Mouse (Mus musculus) heart, embryonic 10.5 days (tissue): ENCODE results near the gene Zfp84. TPM values are rescaled to one million over a fixed set of nuclear protein-coding genes. Genes with fewer than 3 reads are reported as not detected.
A peak's percentile ranks its signal among the peaks of the same experiment; 100 is the strongest.

ENCODE experiments used
- DNase-seq: peaks from one replicate; pipeline ENCODE4 v3.0.0-alpha.2; 2017; ENCODE audit warnings: low spot score
- H3K27ac ChIP-seq: fragments of 300-500 bp; sonication (generic); 2 replicates; pipeline ENCODE4 v1.5.1; 2016; ENCODE audit warnings: mild to moderate bottlenecking
- H3K27me3 ChIP-seq: fragments of 300-500 bp; sonication (generic); 2 replicates; pipeline ENCODE4 v1.6.1; 2016; ENCODE audit warnings: mild to moderate bottlenecking; ENCODE audit not compliant: poor library complexity, insufficient read depth, severe bottlenecking
- H3K36me3 ChIP-seq: fragments of 300-500 bp; sonication (generic); 2 replicates; pipeline ENCODE4 v1.6.1; 2016; ENCODE audit warnings: mild to moderate bottlenecking, moderate library complexity
- H3K4me1 ChIP-seq: fragments of 300-500 bp; sonication (generic); 2 replicates; pipeline ENCODE4 v1.6.1; 2016; ENCODE audit warnings: mild to moderate bottlenecking
- H3K4me3 ChIP-seq: fragments of 300-500 bp; sonication (generic); 2 replicates; pipeline ENCODE4 v1.5.1; 2016; ENCODE audit warnings: mild to moderate bottlenecking, moderate library complexity
- H3K9me3 ChIP-seq: fragments of 300-500 bp; sonication (generic); 2 replicates; pipeline ENCODE4 v1.6.1; 2016; ENCODE audit warnings: mild to moderate bottlenecking, moderate library complexity
- WGBS: fragments of 180-500 bp; shearing (Covaris S2); methylation state at CpG from one replicate; pipeline ENCODE4 v1.1.7; 2016; 5-methylcytosine and 5-hydroxymethylcytosine counted together
- polyA plus RNA-seq: library from polyadenylated mRNA; unstranded; fragments of >200 nt; fragmentation: Nextera tagmentation; extraction: Ambion mirVana; gene quantifications from 2 replicates; pipeline ENCODE4 v1.2.1, GENCODE M21; 2016

Gene Zfp84
- polyA plus RNA-seq, 1 experiment from 2014 or later, result 9.8 TPM

DNA sequence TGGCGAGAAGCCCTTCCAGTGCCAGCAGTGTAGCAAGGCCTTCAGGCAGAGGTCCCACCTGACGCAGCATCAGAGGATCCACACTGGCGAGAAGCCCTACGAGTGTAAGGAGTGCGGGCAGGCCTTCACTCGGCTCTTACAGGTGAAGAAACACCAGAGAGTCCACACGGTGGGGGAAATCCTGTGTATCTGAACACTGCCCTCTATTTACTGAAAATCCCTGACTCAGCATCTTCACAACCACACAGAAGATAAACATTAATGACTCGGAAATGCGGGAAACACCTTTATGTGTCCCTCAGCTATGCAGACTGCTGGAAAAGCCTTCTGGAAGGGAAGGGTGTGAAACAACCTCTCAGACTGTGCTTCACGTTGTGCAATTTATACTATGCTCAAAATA, 9.0 kb downstream of the Zfp84 start:
- Histone ChIP-seq H3K4me1 (no peaks in the 10 kb centered on the region), H3K36me3 (peaks cover 72% of the 10 kb centered on the region), H3K4me3 (no peak overlapping the region), H3K9me3 (peaks cover 7% of the 10 kb centered on the region; the same call in 1 of the 2 replicates), H3K27me3 (no peaks in the 10 kb centered on the region), H3K27ac (no peak overlapping the region)
- peak; percentile 61 for DNase-seq
- 94% methylated on average over 10 of the region's 10 CpGs for WGBS

DNA sequence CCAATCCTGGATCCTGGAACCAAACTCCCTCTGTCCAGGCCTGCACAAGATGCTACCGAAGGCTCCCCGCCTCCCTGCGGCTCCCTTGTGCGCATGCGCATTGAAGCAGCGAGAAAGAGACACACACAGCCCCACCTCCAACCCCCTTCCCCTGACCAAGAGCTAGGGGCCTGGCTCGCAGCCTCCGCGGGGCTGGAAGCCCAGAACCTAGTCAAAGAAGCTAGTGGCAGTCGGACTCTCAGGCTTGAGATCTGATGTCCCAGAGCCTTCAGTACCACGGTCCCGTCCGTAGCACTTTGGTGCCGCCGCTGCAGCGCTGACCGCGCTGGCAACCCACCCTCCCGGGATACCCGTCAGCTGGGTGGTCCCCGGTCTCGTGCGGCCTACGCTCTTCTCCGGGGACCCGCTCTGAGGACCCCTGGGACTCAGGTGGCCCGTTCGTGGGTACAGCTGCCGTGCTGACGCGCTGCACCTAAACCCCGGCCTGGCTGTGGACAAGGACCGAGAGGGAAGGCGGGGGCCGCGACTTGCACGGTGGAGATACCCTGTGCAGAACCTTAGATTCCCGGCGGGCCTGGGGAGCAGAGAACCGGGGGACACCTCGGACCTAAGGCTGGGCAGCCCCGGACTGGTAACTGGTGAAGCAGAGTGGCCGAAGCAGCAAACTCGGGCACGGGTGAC, 15.7 kb downstream of the Zfp84 start, which contains the start of gene Zfp30:
Gene Zfp30, plus strand, starts transcription at position 128 of the 681 bp plus-strand sequence.
- Histone ChIP-seq H3K27me3 (no peaks in the 10 kb centered on the region), H3K4me1 (peaks cover 14% of the 10 kb centered on the region; the same call in 1 of the 2 replicates), H3K27ac (peak within 1 kb of the TSS; percentile 92), H3K36me3 (peaks cover 30% of the 10 kb centered on the region), H3K4me3 (peak within 1 kb of the TSS; percentile 93), H3K9me3 (no peaks in the 10 kb centered on the region)
- WGBS, result under 1% methylated on average over 45 of the region's 45 CpGs
- peak; percentile 95 for DNase-seq

DNA sequence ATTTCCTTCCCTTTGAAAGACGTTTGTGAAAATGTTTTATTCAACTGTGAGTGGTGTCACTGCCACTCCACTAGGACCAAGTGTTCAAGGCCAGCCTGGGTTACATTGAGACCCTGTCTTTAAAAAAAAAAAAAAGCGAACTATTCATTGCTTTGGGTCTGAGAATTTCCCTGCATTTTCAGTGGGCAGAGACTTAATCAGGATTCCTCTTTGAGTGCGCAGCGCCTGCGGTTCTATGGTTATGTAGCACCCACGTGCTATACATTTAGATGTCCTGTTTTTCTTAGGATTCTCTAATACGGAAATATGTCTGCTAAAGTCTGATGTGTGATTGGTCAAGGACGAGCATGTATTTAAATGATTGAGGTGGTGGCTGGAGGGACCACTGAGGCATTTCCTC, 16.7 kb downstream of the Zfp84 start:
- Histone ChIP-seq H3K36me3 (peaks cover 32% of the 10 kb centered on the region), H3K4me1 (peaks cover 14% of the 10 kb centered on the region; the same call in 1 of the 2 replicates), H3K4me3 (peak overlapping the region; percentile 93), H3K27ac (no peak overlapping the region; the same call in 1 of the 2 replicates), H3K9me3 (no peaks in the 10 kb centered on the region), H3K27me3 (no peaks in the 10 kb centered on the region)
- DNase-seq, result no peak
- 69% methylated on average over 8 of the region's 8 CpGs for WGBS

DNA sequence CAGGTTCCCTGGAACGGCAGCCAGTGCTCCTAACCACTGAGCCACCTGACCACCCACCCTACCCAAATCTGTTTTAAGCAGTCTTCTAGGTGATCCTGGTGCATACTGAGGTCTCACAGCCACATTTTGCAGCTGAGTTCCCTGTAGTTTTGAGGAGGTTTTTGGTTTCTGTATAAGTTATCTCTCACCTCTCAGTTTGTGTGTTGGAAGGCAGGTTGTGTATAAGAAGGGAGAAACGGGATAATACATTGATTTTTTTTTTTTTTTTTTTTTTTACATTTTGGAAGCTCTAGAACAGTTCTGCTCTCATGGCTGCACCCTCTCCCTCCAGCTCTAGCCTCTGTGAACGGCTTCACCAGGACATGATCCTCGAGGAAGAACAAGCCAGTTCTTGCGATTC, 17.5 kb downstream of the Zfp84 start:
- peaks cover 14% of the 10 kb centered on the region; the same call in 1 of the 2 replicates for H3K4me1 ChIP-seq
- H3K9me3 ChIP-seq, result no peaks in the 10 kb centered on the region
- no peak overlapping the region for H3K27ac ChIP-seq
- WGBS, result 81% methylated on average over 5 of the region's 5 CpGs
- H3K4me3 ChIP-seq, result peak overlapping the region; percentile 93
- no peaks in the 10 kb centered on the region for H3K27me3 ChIP-seq
- H3K36me3 ChIP-seq, result peaks cover 40% of the 10 kb centered on the region
- DNase-seq, result no peak

DNA sequence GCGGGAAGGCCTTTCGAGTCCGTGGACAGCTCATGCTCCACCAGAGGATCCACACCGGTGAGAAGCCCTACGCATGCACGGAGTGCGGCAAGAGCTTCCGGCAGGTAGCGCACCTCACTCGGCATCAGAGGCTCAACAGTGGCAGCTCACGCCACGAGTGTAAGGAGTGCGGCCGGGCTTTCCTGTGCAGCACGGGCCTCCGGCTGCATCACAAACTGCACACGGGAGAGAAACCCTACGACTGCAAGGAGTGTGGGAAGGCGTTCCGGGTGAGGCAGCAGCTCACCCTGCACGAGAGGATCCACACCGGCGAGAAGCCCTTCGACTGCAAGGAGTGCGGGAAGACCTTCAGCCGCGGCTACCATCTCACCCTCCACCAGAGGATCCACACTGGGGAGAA, 24.6 kb downstream of the Zfp84 start:
- Histone ChIP-seq H3K9me3 (peaks cover 11% of the 10 kb centered on the region), H3K36me3 (peaks cover 59% of the 10 kb centered on the region), H3K4me3 (peak overlapping the region; percentile 49), H3K27ac (no peak overlapping the region), H3K27me3 (peaks cover 31% of the 10 kb centered on the region), H3K4me1 (no peaks in the 10 kb centered on the region)
- no peak for DNase-seq
- 18% methylated on average over 27 of the region's 27 CpGs for WGBS

DNA sequence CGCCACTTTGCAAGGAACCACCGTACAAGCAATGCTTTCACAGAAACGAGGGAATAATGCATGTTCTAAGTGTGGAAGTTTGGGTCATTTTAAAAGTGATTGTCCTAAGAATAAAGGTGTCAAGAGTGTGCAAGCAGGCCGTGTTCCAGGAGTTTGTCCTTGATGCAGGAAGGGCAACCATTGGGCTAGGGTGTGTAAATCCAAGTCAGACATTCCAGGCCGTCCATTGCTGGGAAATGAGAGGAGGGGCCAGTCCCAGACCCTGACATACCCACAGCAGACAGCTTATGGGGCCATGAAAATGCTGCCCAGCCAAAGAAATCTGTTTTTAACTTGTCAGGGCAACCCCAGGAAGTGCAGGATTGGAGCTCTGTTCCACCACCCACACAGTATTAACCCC, 38.7 kb downstream of the Zfp84 start:
- H3K27ac ChIP-seq, result no peak overlapping the region
- no peaks in the 10 kb centered on the region for H3K4me1 ChIP-seq
- no peak overlapping the region for H3K4me3 ChIP-seq
- WGBS, result 80% methylated on average over 5 of the region's 5 CpGs
- no peaks in the 10 kb centered on the region for H3K9me3 ChIP-seq
- peak; percentile 51 for DNase-seq
- no peaks in the 10 kb centered on the region for H3K36me3 ChIP-seq
- H3K27me3 ChIP-seq, result no peaks in the 10 kb centered on the region

DNA sequence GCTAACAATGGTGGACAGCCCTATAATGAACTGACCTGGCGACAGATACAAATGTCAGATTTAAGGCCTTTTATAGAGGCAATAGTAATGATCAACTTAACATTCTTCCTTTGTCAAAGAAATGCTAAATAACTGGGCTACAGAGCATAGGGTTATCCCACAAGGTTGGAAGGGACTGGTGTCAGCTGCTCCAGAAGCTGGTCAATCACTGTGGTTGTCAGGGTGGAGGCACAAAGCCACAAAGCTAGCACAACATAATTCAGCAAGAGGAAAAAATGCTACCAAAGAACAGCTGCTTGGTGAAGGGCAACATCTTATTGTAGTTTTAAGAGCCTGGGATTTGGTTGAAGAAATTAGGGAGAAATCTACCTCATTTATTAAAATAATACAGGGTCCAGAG, 43.9 kb downstream of the Zfp84 start:
- no peaks in the 10 kb centered on the region for H3K27me3 ChIP-seq
- peaks cover 12% of the 10 kb centered on the region for H3K4me1 ChIP-seq
- H3K4me3 ChIP-seq, result no peak overlapping the region
- 89% methylated on average over 1 of the region's 1 CpGs for WGBS
- H3K27ac ChIP-seq, result no peak overlapping the region
- no peaks in the 10 kb centered on the region for H3K36me3 ChIP-seq
- no peaks in the 10 kb centered on the region for H3K9me3 ChIP-seq
- no peak for DNase-seq

DNA sequence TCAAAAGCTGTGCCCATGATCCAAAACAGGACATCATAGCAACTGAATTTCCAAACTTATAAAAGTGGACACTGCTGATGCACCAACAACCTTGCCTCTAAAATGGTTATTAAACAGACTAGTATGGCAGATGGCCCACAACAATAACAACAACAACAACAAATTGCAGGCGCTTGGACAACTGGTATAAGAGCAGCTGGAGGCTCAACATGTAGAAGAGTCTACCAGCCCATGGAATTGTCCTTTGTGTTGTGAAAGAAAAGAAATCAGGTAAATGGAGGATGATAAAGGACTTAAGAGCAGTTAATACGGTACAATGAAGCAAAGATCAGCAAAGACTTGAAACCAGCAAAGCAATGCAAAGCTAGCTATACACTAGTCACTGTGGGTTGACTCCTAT, 46.0 kb downstream of the Zfp84 start:
- DNase-seq, result no peak
- Histone ChIP-seq H3K4me1 (peaks cover 18% of the 10 kb centered on the region), H3K36me3 (0 out of 2 replicates have a peak, but pooled peaks cover 3% of the 10 kb centered on the region), H3K9me3 (no peaks in the 10 kb centered on the region), H3K27ac (no peak overlapping the region), H3K27me3 (no peaks in the 10 kb centered on the region), H3K4me3 (no peak overlapping the region)
- 89% methylated on average over 2 of the region's 2 CpGs for WGBS

DNA sequence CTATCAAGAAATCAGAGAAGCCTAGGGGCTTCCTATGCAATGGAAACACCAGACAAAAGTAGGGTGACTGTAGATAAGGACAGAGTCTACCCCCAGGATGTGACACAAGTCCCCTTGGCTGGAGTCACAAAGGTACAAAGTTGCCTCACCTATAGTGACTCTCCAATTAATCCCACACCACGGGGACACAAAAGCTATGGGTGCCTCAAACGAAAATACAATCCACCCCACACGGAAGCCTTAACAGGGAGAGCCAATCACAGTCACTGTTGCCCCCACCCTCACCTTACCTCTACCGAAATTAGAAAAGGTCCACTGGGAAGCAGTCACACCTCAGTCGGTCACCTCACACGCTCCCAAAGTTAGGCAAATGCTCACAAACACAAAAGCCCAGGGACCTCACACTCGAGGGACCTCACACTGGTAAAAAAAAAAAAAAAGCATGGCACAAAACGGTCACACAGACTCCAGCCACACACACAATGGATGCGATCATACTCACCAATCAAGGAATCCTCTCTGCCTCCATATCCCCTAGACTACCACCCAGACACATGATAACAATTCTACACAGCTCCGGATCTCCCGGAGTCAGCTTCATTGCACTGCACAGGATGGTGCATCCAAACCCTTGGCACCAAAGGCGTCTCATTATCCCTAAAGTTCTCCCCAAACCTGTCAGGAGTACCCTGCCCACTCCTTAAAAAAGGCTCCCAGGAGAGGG, 46.9 kb downstream of the Zfp84 start:
- 5% methylated on average over 12 of the region's 12 CpGs for WGBS
- H3K36me3 ChIP-seq, result 0 out of 2 replicates have a peak, but pooled peaks cover 3% of the 10 kb centered on the region
- H3K9me3 ChIP-seq, result no peaks in the 10 kb centered on the region
- peak overlapping the region; percentile 89 for H3K27ac ChIP-seq
- DNase-seq, result no peak
- H3K4me3 ChIP-seq, result peak overlapping the region; percentile 83
- H3K4me1 ChIP-seq, result peaks cover 19% of the 10 kb centered on the region
- no peaks in the 10 kb centered on the region for H3K27me3 ChIP-seq

DNA sequence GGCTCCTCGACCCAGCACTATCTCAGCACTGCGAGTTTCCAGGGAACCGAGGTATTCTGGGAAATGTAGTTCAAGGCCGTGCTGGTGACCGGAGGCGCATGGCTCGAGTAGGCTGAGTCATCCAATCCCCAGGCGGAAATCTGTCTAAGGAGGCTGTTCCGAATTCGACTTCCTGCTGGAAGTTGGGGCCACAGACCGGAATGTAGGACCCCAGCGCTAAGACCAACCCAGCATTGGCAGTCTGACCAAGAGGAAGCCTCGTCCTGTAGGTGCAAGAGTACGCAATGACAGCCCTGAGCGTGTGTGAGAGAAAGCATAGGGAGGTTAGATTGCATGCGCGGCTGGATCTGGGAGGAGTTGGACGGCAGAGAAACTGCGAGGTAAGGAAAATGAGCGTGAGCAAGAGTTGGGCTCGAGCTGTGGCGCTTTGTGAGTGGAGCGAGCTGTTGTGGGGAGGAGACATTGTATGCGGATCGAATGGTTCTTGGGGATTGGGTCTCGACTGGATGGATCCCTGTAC, 47.6 kb downstream of the Zfp84 start, which contains the start of gene Zfp790:
Gene Zfp790, plus strand, starts transcription at position 205 of the 520 bp plus-strand sequence.
- H3K4me3 ChIP-seq, result peak within 1 kb of the TSS; percentile 83
- whole genome bisulfite sequencing, result under 1% methylated on average over 26 of the region's 26 CpGs
- no peaks in the 10 kb centered on the region for H3K9me3 ChIP-seq
- peak within 1 kb of the TSS; percentile 89 for H3K27ac ChIP-seq
- H3K36me3 ChIP-seq, result peaks cover 5% of the 10 kb centered on the region; the same call in 1 of the 2 replicates
- no peaks in the 10 kb centered on the region for H3K27me3 ChIP-seq
- peaks cover 19% of the 10 kb centered on the region for H3K4me1 ChIP-seq
- peak; percentile 98 for DNase-seq

DNA sequence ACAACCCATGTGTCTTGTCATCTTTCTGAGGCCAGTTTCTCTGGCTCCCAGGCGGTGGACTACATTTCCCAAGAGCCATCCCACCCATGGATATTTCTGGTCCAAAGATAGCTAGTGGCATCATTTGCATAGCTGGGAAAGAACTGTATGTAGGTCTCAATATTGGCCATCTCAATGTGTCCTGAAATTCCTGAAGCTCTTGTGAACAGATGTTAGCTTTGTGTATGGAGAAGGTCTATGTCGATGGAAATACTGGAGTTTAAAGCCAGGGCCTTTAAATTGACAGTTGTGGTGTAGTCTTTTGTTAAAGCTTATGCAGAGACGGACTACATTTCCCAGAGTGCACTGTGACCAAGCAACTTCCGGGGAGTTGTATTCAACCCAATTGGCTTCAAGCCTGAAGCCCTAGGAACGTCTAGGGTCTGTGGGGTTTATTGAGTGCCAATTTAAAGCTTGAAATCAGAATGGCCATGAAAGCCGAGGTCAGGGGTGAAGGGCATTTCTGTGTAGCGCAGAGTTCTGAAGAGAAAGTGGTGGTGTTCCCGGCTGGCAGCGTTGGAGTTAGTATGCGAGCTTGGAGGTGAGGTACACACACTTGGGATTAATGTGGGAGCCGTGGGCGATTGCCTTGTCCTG, 50.4 kb downstream of the Zfp84 start:
- peak; percentile 90 for DNase-seq
- Histone ChIP-seq H3K4me1 (peaks cover 19% of the 10 kb centered on the region), H3K9me3 (no peaks in the 10 kb centered on the region), H3K27me3 (no peaks in the 10 kb centered on the region), H3K27ac (peak overlapping the region; percentile 74), H3K4me3 (peak overlapping the region; percentile 71), H3K36me3 (peaks cover 30% of the 10 kb centered on the region)
- 3% methylated on average over 12 of the region's 12 CpGs for WGBS

DNA sequence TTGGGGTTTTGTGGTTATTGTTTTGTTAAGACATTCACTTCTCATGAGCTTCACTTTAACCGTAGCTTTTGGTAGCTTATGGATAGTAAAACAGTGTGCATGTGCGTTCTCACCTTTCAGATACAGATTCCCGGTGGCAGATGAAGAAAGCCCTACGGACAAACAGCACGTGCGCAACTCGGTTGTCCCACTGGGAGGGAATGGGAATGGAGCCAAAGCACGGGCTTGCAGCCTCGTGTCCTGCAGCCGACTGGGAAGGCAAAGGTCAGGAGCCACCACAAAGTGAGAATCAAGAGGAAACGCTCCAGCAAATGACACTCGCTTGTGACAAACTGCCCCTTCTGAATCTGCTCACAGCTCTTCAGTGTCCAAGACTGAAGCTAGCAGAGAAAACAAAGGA, 59.6 kb downstream of the Zfp84 start:
- Histone ChIP-seq H3K9me3 (0 out of 2 replicates have a peak, but pooled peaks cover 5% of the 10 kb centered on the region), H3K27ac (no peak overlapping the region), H3K4me3 (no peak overlapping the region), H3K27me3 (no peaks in the 10 kb centered on the region), H3K36me3 (peaks cover 80% of the 10 kb centered on the region), H3K4me1 (no peaks in the 10 kb centered on the region)
- 91% methylated on average over 12 of the region's 12 CpGs for WGBS
- no peak for DNase-seq
